ENCODE assay signal across 30 mouse cellular contexts in the genomic region with DNA sequence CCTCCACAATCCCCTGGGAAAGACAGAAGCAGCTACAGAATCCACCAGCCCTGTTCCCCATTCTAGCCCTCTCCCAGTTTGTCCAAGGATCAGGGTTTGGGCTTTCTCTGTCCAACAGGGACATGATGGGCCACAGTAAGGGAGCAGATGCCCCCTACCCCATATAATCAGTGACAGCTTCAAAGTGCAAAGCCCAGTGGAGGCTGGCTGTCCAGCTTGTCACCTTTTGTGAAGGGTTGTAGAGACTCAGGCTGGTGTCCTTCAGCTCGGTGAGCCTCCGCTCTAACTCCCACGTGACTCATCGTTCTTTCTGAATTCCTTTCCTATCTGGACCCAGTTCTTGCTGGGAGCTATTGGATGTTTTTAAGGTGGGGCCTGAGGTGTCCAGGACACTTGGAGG. TPM values are rescaled to one million over a fixed set of nuclear protein-coding genes. Genes with fewer than 3 reads are reported as not detected.
"Had no signal": no experiment of that assay in that cellular context is flagged by ENCODE, and none has a peak within 500 bp of the region (broad histone marks: within the 10 kb centered on the region; RNA-seq: fewer than 3 reads in every experiment).

No protein-coding gene starts in this region.

- H3K4me1 ChIP-seq: liver, embryonic 15.5 days had no signal

- H3K4me2 ChIP-seq: liver, embryonic 15.5 days; lung, embryonic 15.5 days; midbrain, embryonic 12.5 days; midbrain, embryonic 15.5 days; neural tube, embryonic 13.5 days; neural tube, embryonic 15.5 days had no signal

- H3K9me3 ChIP-seq: liver, embryonic 15.5 days; lung, embryonic 15.5 days; megakaryocyte, embryonic 14.5 days; midbrain, embryonic 12.5 days; midbrain, embryonic 15.5 days; neural tube, embryonic 13.5 days; neural tube, embryonic 15.5 days had no signal

- H3K9ac ChIP-seq: liver, embryonic 15.5 days; liver, postnatal 0 days; lung, embryonic 15.5 days; midbrain, embryonic 12.5 days; midbrain, embryonic 15.5 days; neural tube, embryonic 13.5 days; neural tube, embryonic 15.5 days had no signal

- H3K4me3 ChIP-seq: liver, embryonic 15.5 days; lung, embryonic 15.5 days; midbrain, embryonic 12.5 days; midbrain, embryonic 15.5 days; myocyte; neural tube, embryonic 13.5 days; neural tube, embryonic 15.5 days had no signal

- DNase-seq: liver, postnatal 0 days; lung, adult 2 months; lung, postnatal 14 days; lung, postnatal 36 days; retina, postnatal 1 day; right cerebral cortex, adult 18-20 months; right cerebral cortex, postnatal 25 days; right cerebral cortex, postnatal 4 days; spleen, adult 18-20 months; thymus, adult 2 months; thymus, postnatal 25 days; thymus, postnatal 4 days had no signal

- H3K27ac ChIP-seq: liver, embryonic 15.5 days; lung, embryonic 15.5 days; macrophage; midbrain, embryonic 12.5 days; midbrain, embryonic 15.5 days; neural tube, embryonic 13.5 days; neural tube, embryonic 15.5 days had no signal

- ATAC-seq: liver, postnatal 0 days; lung, postnatal 0 days; midbrain, embryonic 15.5 days had no signal

- H3K27me3 ChIP-seq: lung, embryonic 15.5 days; midbrain, embryonic 12.5 days; midbrain, embryonic 15.5 days; neural tube, embryonic 13.5 days had no signal

- H3K36me3 ChIP-seq: liver, embryonic 15.5 days; lung, embryonic 15.5 days; midbrain, embryonic 12.5 days; midbrain, embryonic 15.5 days; neural tube, embryonic 13.5 days; neural tube, embryonic 15.5 days had no signal

RNA-seq across cellular contexts. Expression of a gene that starts 3.9 kb away (rescaled TPM):
- total RNA-seq: megakaryocyte progenitor cell, adult 5-6 weeks; midbrain, postnatal 0 days had no signal
- polyA plus RNA-seq: liver, embryonic 15.5 days; liver, postnatal 0 days; lung, adult 2 months; lung, embryonic 15.5 days; lung, postnatal 0 days; macrophage; midbrain, embryonic 12.5 days; midbrain, embryonic 15.5 days; midbrain, postnatal 0 days; myocyte; neural tube, embryonic 11.5 days; neural tube, embryonic 13.5 days; neural tube, embryonic 15.5 days; small intestine, adult 2 months; stomach, embryonic 14.5 days; stomach, embryonic 16.5 days; testis, adult 2 months; urinary bladder, adult 2 months had no signal

RNA-seq across cellular contexts. Expression of a gene that starts 21.2 kb away (rescaled TPM):
- total RNA-seq: megakaryocyte progenitor cell, adult 5-6 weeks; midbrain, postnatal 0 days had no signal
- polyA plus RNA-seq: liver, embryonic 15.5 days; liver, postnatal 0 days; lung, adult 2 months; lung, embryonic 15.5 days; lung, postnatal 0 days; macrophage; midbrain, embryonic 12.5 days; midbrain, embryonic 15.5 days; midbrain, postnatal 0 days; myocyte; neural tube, embryonic 11.5 days; neural tube, embryonic 13.5 days; neural tube, embryonic 15.5 days; small intestine, adult 2 months; stomach, embryonic 14.5 days; stomach, embryonic 16.5 days; testis, adult 2 months had no signal

RNA-seq across cellular contexts. Expression of a gene that starts 27.1 kb away (rescaled TPM):
- total RNA-seq: megakaryocyte progenitor cell, adult 5-6 weeks; midbrain, postnatal 0 days had no signal
- polyA plus RNA-seq: liver, embryonic 15.5 days; liver, postnatal 0 days; lung, adult 2 months; lung, embryonic 15.5 days; lung, postnatal 0 days; macrophage; midbrain, embryonic 12.5 days; midbrain, embryonic 15.5 days; midbrain, postnatal 0 days; myocyte; neural tube, embryonic 11.5 days; neural tube, embryonic 13.5 days; neural tube, embryonic 15.5 days; small intestine, adult 2 months; stomach, embryonic 14.5 days; stomach, embryonic 16.5 days; testis, adult 2 months had no signal

RNA-seq across cellular contexts. Expression of a gene that starts 33.1 kb away (rescaled TPM):
- total RNA-seq: megakaryocyte progenitor cell, adult 5-6 weeks; midbrain, postnatal 0 days had no signal
- polyA plus RNA-seq: liver, embryonic 15.5 days; liver, postnatal 0 days; lung, adult 2 months; lung, embryonic 15.5 days; lung, postnatal 0 days; macrophage; midbrain, embryonic 12.5 days; midbrain, embryonic 15.5 days; midbrain, postnatal 0 days; myocyte; neural tube, embryonic 11.5 days; neural tube, embryonic 13.5 days; neural tube, embryonic 15.5 days; small intestine, adult 2 months; stomach, embryonic 14.5 days; stomach, embryonic 16.5 days; testis, adult 2 months; thymus, adult 2 months; urinary bladder, adult 2 months had no signal
